Mouse (Mus musculus) G1E (cell line): ENCODE measurements around the gene Fanci.

Experiments used
- CTCF ChIP-seq: IDR thresholded peaks from 2 replicates; pipeline ENCODE4 v1.5.1; 2012; ENCODE audit warnings: low read depth, low read length, inconsistent platforms, mixed read lengths
- GATA1 ChIP-seq: IDR thresholded peaks from 2 replicates; pipeline ENCODE4 v1.6.1; 2012; ENCODE audit warnings: borderline replicate concordance, low read length, inconsistent platforms, mixed read lengths

DNA sequence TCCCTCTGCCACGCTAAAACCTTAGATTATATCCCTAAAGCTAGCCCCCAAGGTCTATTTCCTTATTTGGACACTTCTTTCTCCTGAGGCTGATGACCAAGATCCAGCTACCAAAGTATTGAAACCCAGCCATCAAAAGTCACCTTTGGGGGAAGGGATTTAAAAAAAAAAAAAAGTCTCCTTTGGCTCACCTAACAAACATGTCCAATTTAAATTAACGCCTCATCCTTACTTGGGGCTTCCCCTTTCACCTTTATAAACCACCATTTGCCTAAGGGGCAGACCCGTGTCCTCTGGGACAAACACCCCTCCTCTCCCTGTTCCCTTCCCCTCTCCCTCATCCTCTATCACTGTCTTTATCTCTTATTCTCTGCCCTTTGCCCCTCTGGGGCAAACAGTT, 79.0 kb downstream of the Fanci start:
- TF ChIP-seq CTCF, result no peak
- no peak for TF ChIP-seq GATA1
